Mouse (Mus musculus) forebrain, embryonic 12.5 days (tissue): Measurements from ENCODE around the gene Dpf2. TPM values are rescaled to one million over a fixed set of nuclear protein-coding genes. Genes with fewer than 3 reads are reported as not detected.

ENCODE experiments used
- ATAC-seq: fragments of 200-750 bp; cut with Nextera tagmentation; 2 replicates; pipeline ENCODE4 v1.8.0; 2017; ENCODE audit warnings: moderate TSS enrichment; ENCODE audit not compliant: low FRiP score
- H3K27ac ChIP-seq: fragments of 300-500 bp; sonication (generic); 2 replicates; pipeline ENCODE4 v1.5.1; 2016; ENCODE audit warnings: mild to moderate bottlenecking
- H3K27me3 ChIP-seq: fragments of 300-500 bp; sonication (generic); 2 replicates; pipeline ENCODE4 v1.6.1; 2016; ENCODE audit warnings: mild to moderate bottlenecking
- H3K36me3 ChIP-seq: fragments of 300-500 bp; sonication (generic); replicated peaks from 2 replicates; pipeline ENCODE4 v1.6.1; 2016; ENCODE audit warnings: mild to moderate bottlenecking
- H3K4me1 ChIP-seq: fragments of 300-500 bp; sonication (generic); 2 replicates; pipeline ENCODE4 v1.6.1; 2016
- H3K4me2 ChIP-seq: fragments of 300-500 bp; sonication (generic); 2 replicates; pipeline ENCODE4 v1.6.1; 2016; ENCODE audit warnings: mild to moderate bottlenecking, moderate library complexity
- H3K4me3 ChIP-seq: fragments of 300-500 bp; sonication (generic); replicated peaks from 2 replicates; pipeline ENCODE4 v1.5.1; 2016; ENCODE audit warnings: mild to moderate bottlenecking
- H3K9ac ChIP-seq: fragments of 300-500 bp; sonication (generic); 2 replicates; pipeline ENCODE4 v1.6.1; 2016; ENCODE audit warnings: mild to moderate bottlenecking
- H3K9me3 ChIP-seq: fragments of 300-500 bp; sonication (generic); 2 replicates; pipeline ENCODE4 v1.6.1; 2016
- WGBS: fragments of 180-500 bp; shearing (Covaris S2); methylation state at CpG from one replicate; pipeline ENCODE4 v1.1.7; 2016; 5-methylcytosine and 5-hydroxymethylcytosine counted together
- polyA plus RNA-seq: library from polyadenylated mRNA; unstranded; fragments of >200 nt; fragmentation: Nextera tagmentation; extraction: Ambion mirVana; gene quantifications from 2 replicates; pipeline ENCODE4 v1.2.1, GENCODE M21; 2016

The Dpf2 gene
- polyA plus RNA-seq, 1 experiment from 2014 or later, result 184 TPM

- 58% methylated on average over 6 of the region's 6 CpGs for WGBS
- H3K4me1 ChIP-seq, result peaks cover 42% of the 10 kb centered on the region
- no peak overlapping the region for H3K4me3 ChIP-seq
- H3K4me2 ChIP-seq, result peak overlapping the region; percentile 28
- no peaks in the 10 kb centered on the region for H3K27me3 ChIP-seq
- peaks cover 43% of the 10 kb centered on the region for H3K36me3 ChIP-seq
- H3K9me3 ChIP-seq, result no peaks in the 10 kb centered on the region
- peak overlapping the region; percentile 29; the same call in 1 of the 2 replicates for H3K9ac ChIP-seq
- H3K27ac ChIP-seq, result peak overlapping the region; percentile 60; the same call in 1 of the 2 replicates
- ATAC-seq, result no peak
Observed at GRCm38 (mm10) chr19:5871683-5872082, 41.1 kb downstream of the Dpf2 start.

- Histone ChIP-seq H3K4me2 (peak overlapping the region; percentile 28; the same call in 1 of the 2 replicates), H3K36me3 (peaks cover 47% of the 10 kb centered on the region), H3K9me3 (no peaks in the 10 kb centered on the region), H3K4me1 (peaks cover 42% of the 10 kb centered on the region), H3K9ac (peak overlapping the region; percentile 54), H3K4me3 (no peak overlapping the region; the same call in 1 of the 2 replicates), H3K27ac (peak overlapping the region; percentile 60), H3K27me3 (no peaks in the 10 kb centered on the region)
- ATAC-seq, result peak; percentile 42; the same call in 1 of the 2 replicates
- WGBS, result 16% methylated on average over 6 of the region's 7 CpGs
Observed at GRCm38 (mm10) chr19:5871273-5871672, 41.5 kb downstream of the Dpf2 start.

- Histone ChIP-seq H3K9ac (no peak overlapping the region), H3K9me3 (no peaks in the 10 kb centered on the region), H3K36me3 (peaks cover 75% of the 10 kb centered on the region), H3K4me3 (no peak overlapping the region), H3K4me2 (no peak overlapping the region), H3K4me1 (peaks cover 21% of the 10 kb centered on the region), H3K27me3 (no peaks in the 10 kb centered on the region), H3K27ac (no peak overlapping the region)
- WGBS, result 90% methylated on average over 6 of the region's 6 CpGs
- no peak for ATAC-seq
Observed at GRCm38 (mm10) chr19:5868096-5868495, 44.7 kb downstream of the Dpf2 start.

- 0 out of 2 replicates have a peak overlapping the region, but pooled peaks have one; percentile 2 for H3K9ac ChIP-seq
- no peak overlapping the region for H3K27ac ChIP-seq
- no peak for ATAC-seq
- WGBS, result 94% methylated on average over 20 of the region's 20 CpGs
- no peak overlapping the region for H3K4me2 ChIP-seq
- no peaks in the 10 kb centered on the region for H3K4me1 ChIP-seq
- H3K9me3 ChIP-seq, result peaks cover 5% of the 10 kb centered on the region; the same call in 1 of the 2 replicates
- H3K27me3 ChIP-seq, result no peaks in the 10 kb centered on the region
- no peak overlapping the region for H3K4me3 ChIP-seq
- peaks cover 94% of the 10 kb centered on the region for H3K36me3 ChIP-seq
Observed at GRCm38 (mm10) chr19:5864710-5865398, 48.0 kb downstream of the Dpf2 start.

GRCm38 (mm10) chr19:5863776-5864175 lies 49.0 kb downstream of the Dpf2 start:
- no peak for ATAC-seq
- no peak overlapping the region for H3K4me2 ChIP-seq
- WGBS, result 99% methylated on average over 5 of the region's 5 CpGs
- H3K27me3 ChIP-seq, result no peaks in the 10 kb centered on the region
- H3K9me3 ChIP-seq, result peaks cover 5% of the 10 kb centered on the region; the same call in 1 of the 2 replicates
- H3K27ac ChIP-seq, result no peak overlapping the region
- H3K9ac ChIP-seq, result no peak overlapping the region
- peaks cover 94% of the 10 kb centered on the region for H3K36me3 ChIP-seq
- H3K4me3 ChIP-seq, result no peak overlapping the region
- H3K4me1 ChIP-seq, result no peaks in the 10 kb centered on the region

GRCm38 (mm10) chr19:5862335-5863085 lies 50.3 kb downstream of the Dpf2 start:
- WGBS, result 96% methylated on average over 14 of the region's 14 CpGs
- Histone ChIP-seq H3K4me1 (no peaks in the 10 kb centered on the region), H3K4me2 (no peak overlapping the region), H3K9me3 (peaks cover 5% of the 10 kb centered on the region; the same call in 1 of the 2 replicates), H3K4me3 (no peak overlapping the region), H3K27ac (no peak overlapping the region), H3K9ac (no peak overlapping the region), H3K36me3 (peaks cover 93% of the 10 kb centered on the region), H3K27me3 (no peaks in the 10 kb centered on the region)
- ATAC-seq, result no peak

- Histone ChIP-seq H3K4me3 (no peak overlapping the region), H3K27me3 (no peaks in the 10 kb centered on the region), H3K36me3 (peaks cover 80% of the 10 kb centered on the region), H3K9me3 (no peaks in the 10 kb centered on the region), H3K4me1 (peaks cover 2% of the 10 kb centered on the region; the same call in 1 of the 2 replicates), H3K4me2 (no peak overlapping the region), H3K9ac (no peak overlapping the region), H3K27ac (no peak overlapping the region)
- ATAC-seq, result no peak
- 81% methylated on average over 9 of the region's 9 CpGs for WGBS
Observed at GRCm38 (mm10) chr19:5856604-5857003, 56.2 kb downstream of the Dpf2 start.

GRCm38 (mm10) chr19:5852035-5852722 lies 60.6 kb downstream of the Dpf2 start:
- ATAC-seq, result no peak
- Histone ChIP-seq H3K4me3 (no peak overlapping the region), H3K36me3 (peaks cover 43% of the 10 kb centered on the region), H3K9ac (peak overlapping the region; percentile 36; the same call in 1 of the 2 replicates), H3K9me3 (no peaks in the 10 kb centered on the region), H3K27me3 (no peaks in the 10 kb centered on the region), H3K27ac (0 out of 2 replicates have a peak overlapping the region, but pooled peaks have one; percentile 54), H3K4me2 (no peak overlapping the region), H3K4me1 (peaks cover 35% of the 10 kb centered on the region)
- 88% methylated on average over 12 of the region's 12 CpGs for WGBS

GRCm38 (mm10) chr19:5851481-5851971 lies 61.3 kb downstream of the Dpf2 start:
- WGBS, result 58% methylated on average over 5 of the region's 5 CpGs
- Histone ChIP-seq H3K27me3 (no peaks in the 10 kb centered on the region), H3K4me1 (peaks cover 42% of the 10 kb centered on the region), H3K4me2 (no peak overlapping the region), H3K9me3 (no peaks in the 10 kb centered on the region), H3K4me3 (no peak overlapping the region), H3K9ac (peak overlapping the region; percentile 36; the same call in 1 of the 2 replicates), H3K27ac (peak overlapping the region; percentile 54; the same call in 1 of the 2 replicates), H3K36me3 (peaks cover 37% of the 10 kb centered on the region)
- no peak for ATAC-seq

GRCm38 (mm10) chr19:5850860-5851259 lies 62.0 kb downstream of the Dpf2 start:
- Histone ChIP-seq H3K4me3 (no peak overlapping the region), H3K9ac (no peak overlapping the region), H3K4me1 (peaks cover 48% of the 10 kb centered on the region), H3K27ac (no peak overlapping the region), H3K27me3 (no peaks in the 10 kb centered on the region), H3K4me2 (no peak overlapping the region), H3K36me3 (peaks cover 31% of the 10 kb centered on the region), H3K9me3 (no peaks in the 10 kb centered on the region)
- WGBS, result 93% methylated on average over 3 of the region's 3 CpGs
- no peak for ATAC-seq

GRCm38 (mm10) chr19:5849843-5850527 lies 62.8 kb downstream of the Dpf2 start:
- Histone ChIP-seq H3K4me2 (no peak overlapping the region), H3K9me3 (no peaks in the 10 kb centered on the region), H3K27me3 (no peaks in the 10 kb centered on the region), H3K4me1 (peaks cover 55% of the 10 kb centered on the region), H3K9ac (0 out of 2 replicates have a peak overlapping the region, but pooled peaks have one; percentile 0), H3K27ac (no peak overlapping the region), H3K36me3 (peaks cover 26% of the 10 kb centered on the region), H3K4me3 (no peak overlapping the region)
- ATAC-seq, result peak; percentile 18
- WGBS, result 33% methylated on average over 11 of the region's 11 CpGs
